Mouse (Mus musculus) lung, postnatal 0 days (tissue): Measurements from ENCODE around the gene Rusc1.

Source experiments
- CTCF ChIP-seq: IDR thresholded peaks from 2 replicates; pipeline ENCODE4 v1.5.1; 2016; ENCODE audit warnings: antibody characterized with exemption, mild to moderate bottlenecking
- EP300 ChIP-seq: IDR thresholded peaks from 2 replicates; pipeline ENCODE4 v1.6.1; 2016; ENCODE audit warnings: antibody characterized with exemption, mild to moderate bottlenecking, control low read depth

- TF ChIP-seq CTCF (no peak), EP300 (no peak)
Observed at GRCm38 (mm10) chr3:89133063-89133450, 39.9 kb upstream of the Rusc1 start.
